Mouse (Mus musculus) heart, postnatal 0 days (tissue): ENCODE data around the gene Cbx3. TPM values are rescaled to one million over a fixed set of nuclear protein-coding genes. Genes with fewer than 3 reads are reported as not detected.
A peak's percentile ranks its signal among the peaks of the same experiment; 100 is the strongest.

ENCODE experiments used
- ATAC-seq: fragments of 200-750 bp; cut with Nextera tagmentation; 2 replicates; pipeline ENCODE4 v1.8.0; 2017; ENCODE audit warnings: low read depth, moderate number of reproducible peaks, moderate library complexity; ENCODE audit not compliant: insufficient read depth
- DNase-seq: peaks from one replicate; pipeline ENCODE4 v3.0.0-alpha.2; 2016; ENCODE audit warnings: low spot score
- H3K27ac ChIP-seq: fragments of 300-500 bp; sonication (generic); 2 replicates; pipeline ENCODE4 v1.5.1; 2014; ENCODE audit warnings: low read depth, mild to moderate bottlenecking
- H3K27me3 ChIP-seq: fragments of 300-500 bp; sonication (generic); 2 replicates; pipeline ENCODE4 v1.6.1; 2014; ENCODE audit warnings: low read length, mixed read lengths; ENCODE audit not compliant: control insufficient read depth, insufficient read depth
- H3K36me3 ChIP-seq: fragments of 300-500 bp; sonication (generic); replicated peaks from 2 replicates; pipeline ENCODE4 v1.6.1; 2014; ENCODE audit warnings: low read length, mixed read lengths; ENCODE audit not compliant: control insufficient read depth, insufficient read depth
- H3K4me1 ChIP-seq: fragments of 300-500 bp; sonication (generic); 2 replicates; pipeline ENCODE4 v1.6.1; 2014; ENCODE audit warnings: antibody characterized with exemption; ENCODE audit not compliant: control insufficient read depth, insufficient read depth
- H3K4me2 ChIP-seq: fragments of 300-500 bp; sonication (generic); 2 replicates; pipeline ENCODE4 v1.6.1; 2014; ENCODE audit warnings: low read depth, mild to moderate bottlenecking, low read length, moderate library complexity
- H3K4me3 ChIP-seq: fragments of 300-500 bp; sonication (generic); 2 replicates; pipeline ENCODE4 v1.5.1; 2014; ENCODE audit warnings: low read depth, low read length
- H3K9ac ChIP-seq: fragments of 300-500 bp; sonication (generic); replicated peaks from 2 replicates; pipeline ENCODE4 v1.6.1; 2014; ENCODE audit warnings: low read depth, low read length, mixed read lengths
- H3K9me3 ChIP-seq: fragments of 300-500 bp; sonication (generic); replicated peaks from 2 replicates; pipeline ENCODE4 v1.6.1; 2016; ENCODE audit warnings: low read length; ENCODE audit not compliant: control insufficient read depth
- CTCF ChIP-seq: IDR thresholded peaks from 2 replicates; pipeline ENCODE4 v1.5.1; 2016; ENCODE audit warnings: antibody characterized with exemption, control low read depth, low read depth
- EP300 ChIP-seq: IDR thresholded peaks from 2 replicates; pipeline ENCODE4 v1.6.1; 2016; ENCODE audit warnings: antibody characterized with exemption, low read depth
- WGBS: fragments of 180-500 bp; shearing (Covaris S2); extraction: QIAGEN DNeasy Blood & Tissue Kit; methylation state at CpG from one replicate; pipeline ENCODE4 v1.1.7; 2014; 5-methylcytosine and 5-hydroxymethylcytosine counted together
- polyA plus RNA-seq: library from polyadenylated mRNA; unstranded; fragments of >200 nt; fragmentation: Nextera tagmentation; extraction: Ambion mirVana; gene quantifications from 2 replicates; pipeline ENCODE4 v1.2.1, GENCODE M21; 2015
- total RNA-seq: library from RNA; depleted of rRNA; stranded (reverse); fragments of >200 nt; gene quantifications from 2 replicates; pipeline ENCODE4 v1.2.3, GENCODE M21; 2014; ENCODE audit warnings: low replicate concordance

Cbx3 gene
- total and polyA plus RNA-seq, 2 experiments from 2014 or later: 66.0 to 270 TPM

DNA sequence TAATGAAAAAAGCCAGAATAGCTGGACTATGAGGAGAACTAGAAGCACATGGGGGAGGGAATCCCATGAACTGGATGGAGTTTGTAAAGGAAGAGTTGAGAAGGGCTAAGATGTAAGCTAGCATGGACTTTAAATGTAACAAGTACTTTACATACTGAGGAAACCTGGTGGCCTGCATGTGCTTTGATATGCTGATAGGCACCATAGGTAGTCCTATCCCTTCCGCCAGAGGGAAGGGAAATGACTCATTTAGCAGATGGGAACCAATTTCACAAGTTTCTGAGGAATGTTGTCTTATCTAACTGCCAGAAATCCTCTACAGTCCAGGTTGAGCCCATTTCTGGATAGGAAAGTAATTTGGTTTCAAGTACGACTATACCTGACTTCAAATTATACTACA lies 15.5 kb downstream of the Cbx3 start:
- Histone ChIP-seq H3K4me1 (peaks cover 10% of the 10 kb centered on the region; the same call in 1 of the 2 replicates), H3K36me3 (peaks cover 24% of the 10 kb centered on the region), H3K27ac (no peak overlapping the region), H3K27me3 (no peaks in the 10 kb centered on the region), H3K4me2 (no peak overlapping the region), H3K4me3 (no peak overlapping the region), H3K9me3 (0 out of 2 replicates have a peak, but pooled peaks cover 10% of the 10 kb centered on the region), H3K9ac (no peak overlapping the region)
- DNase-seq (no peak), ATAC-seq (no peak)
- 60% methylated on average over 2 of the region's 2 CpGs for WGBS
- no peak for TF ChIP-seq CTCF
- no peak for TF ChIP-seq EP300

DNA sequence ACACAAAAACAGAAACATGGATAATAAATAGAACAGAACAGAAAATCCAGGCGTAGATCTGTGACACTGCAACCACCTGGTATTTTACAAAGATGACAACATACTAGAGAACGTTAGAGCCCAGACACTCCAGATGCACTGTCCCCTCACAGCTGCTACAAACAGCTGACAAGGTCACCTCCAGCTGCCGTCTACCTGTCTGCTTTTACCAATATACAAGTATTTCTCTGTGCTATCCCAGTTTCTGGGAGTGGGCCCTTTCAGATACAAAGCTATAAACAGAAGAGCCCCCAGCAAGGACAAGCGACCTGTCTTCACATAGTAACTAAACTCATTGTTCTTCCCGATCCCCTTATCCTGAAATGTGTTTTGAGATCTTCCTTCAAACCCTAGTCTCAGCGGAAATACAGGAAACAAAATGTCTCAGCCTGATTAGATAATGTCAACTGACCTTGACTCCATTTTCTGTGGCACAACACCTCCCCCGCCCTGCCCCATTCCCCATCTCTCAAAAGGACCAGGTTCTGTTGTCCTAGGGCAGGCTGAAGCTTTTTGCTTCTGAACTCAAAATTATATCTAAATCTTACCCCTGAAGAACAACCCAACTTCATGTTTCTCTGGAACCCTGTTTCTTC lies 16.0 kb downstream of the Cbx3 start:
- H3K36me3 ChIP-seq: peaks cover 20% of the 10 kb centered on the region
- ATAC-seq (no peak), DNase-seq (no peak)
- 24% methylated on average over 7 of the region's 7 CpGs for WGBS
- no peak for TF ChIP-seq CTCF
- no peak for TF ChIP-seq EP300
- H3K4me2 ChIP-seq: no peak overlapping the region
- H3K4me3 ChIP-seq: no peak overlapping the region
- H3K9ac ChIP-seq: no peak overlapping the region
- no peaks in the 10 kb centered on the region for H3K27me3 ChIP-seq
- H3K27ac ChIP-seq: no peak overlapping the region
- 0 out of 2 replicates have a peak, but pooled peaks cover 10% of the 10 kb centered on the region for H3K9me3 ChIP-seq
- peaks cover 10% of the 10 kb centered on the region; the same call in 1 of the 2 replicates for H3K4me1 ChIP-seq

DNA sequence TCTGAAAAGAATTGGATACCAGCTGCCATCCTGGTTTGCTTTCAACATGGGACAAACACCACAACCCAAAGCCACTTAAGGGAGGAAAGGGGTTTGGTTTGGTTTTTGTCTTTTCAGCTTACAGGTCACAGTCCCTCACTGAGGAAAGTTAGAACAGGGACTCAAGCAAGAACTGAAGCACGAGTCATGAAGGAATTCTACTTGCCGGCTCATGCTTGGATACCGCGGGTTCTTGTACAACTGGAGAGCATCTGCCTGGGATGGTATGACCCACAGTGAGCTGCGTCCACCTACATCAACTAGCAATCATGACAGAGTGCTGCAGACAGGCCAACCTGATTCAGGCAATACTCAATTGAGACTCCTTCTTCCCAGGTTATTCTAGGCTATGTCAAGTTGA lies 16.6 kb downstream of the Cbx3 start:
- Histone ChIP-seq H3K9me3 (0 out of 2 replicates have a peak, but pooled peaks cover 10% of the 10 kb centered on the region), H3K27ac (no peak overlapping the region), H3K36me3 (peaks cover 15% of the 10 kb centered on the region), H3K4me2 (no peak overlapping the region), H3K9ac (no peak overlapping the region), H3K27me3 (no peaks in the 10 kb centered on the region), H3K4me1 (peaks cover 10% of the 10 kb centered on the region; the same call in 1 of the 2 replicates), H3K4me3 (no peak overlapping the region)
- ATAC-seq (no peak), DNase-seq (no peak)
- WGBS: 79% methylated on average over 5 of the region's 5 CpGs
- TF ChIP-seq CTCF (no peak), EP300 (no peak)

DNA sequence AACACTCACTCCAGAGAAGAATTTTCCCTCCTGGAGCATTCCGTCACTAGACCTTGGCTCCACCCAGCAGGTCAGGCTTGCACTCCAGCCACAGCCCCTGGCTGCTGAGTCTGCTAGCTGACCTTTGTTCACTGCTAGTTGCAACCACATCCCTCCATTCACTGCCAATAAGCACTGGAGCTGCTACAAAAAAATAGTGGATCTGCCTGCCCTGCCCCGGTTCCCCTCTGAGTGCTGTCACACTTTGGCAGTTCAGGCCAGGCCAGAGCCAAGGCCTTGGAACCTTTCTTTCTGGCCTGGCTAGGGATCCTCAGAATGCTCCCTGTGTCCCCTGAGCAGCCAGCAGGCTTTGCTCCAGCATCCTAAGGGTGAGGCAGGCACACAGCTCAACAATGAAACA lies 19.6 kb downstream of the Cbx3 start:
- peak overlapping the region; percentile 57 for H3K27ac ChIP-seq

DNA sequence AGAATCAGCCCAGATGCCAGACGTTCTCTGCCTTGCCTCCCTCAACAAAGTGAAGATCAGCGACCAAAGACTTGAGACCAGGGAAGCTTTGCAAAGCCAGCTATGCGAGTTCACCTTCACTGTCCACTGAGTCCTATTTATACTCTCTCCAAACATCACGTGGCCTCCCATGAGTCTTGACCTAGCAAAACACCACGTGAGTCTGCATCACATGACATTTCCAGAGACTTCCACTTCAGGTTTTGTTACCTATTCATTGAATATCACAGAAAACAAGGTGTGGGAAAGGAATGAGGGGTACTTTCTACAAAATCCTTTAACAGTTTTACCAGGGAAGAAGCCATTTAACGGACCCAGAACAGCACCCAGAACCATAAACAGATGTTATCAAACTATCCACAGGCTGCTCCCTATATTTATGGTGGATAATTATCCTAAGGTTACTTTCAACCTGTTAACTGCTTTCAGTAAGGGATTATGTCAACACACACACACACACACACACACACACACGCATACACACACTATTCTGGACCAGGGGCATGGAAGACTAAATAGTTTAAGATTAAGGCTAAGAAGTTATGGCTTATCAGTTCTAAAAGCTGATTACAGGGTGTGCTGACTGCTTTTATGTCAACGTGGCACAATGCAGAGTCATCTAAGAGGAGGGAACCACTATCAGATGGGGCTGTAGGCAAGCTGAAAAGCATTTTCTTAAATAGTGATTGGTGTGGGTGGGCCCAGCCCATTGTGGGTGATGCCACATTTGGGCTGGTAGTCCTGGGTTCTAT lies 27.4 kb downstream of the Cbx3 start:
- no peak for ATAC-seq
- 50% methylated on average over 8 of the region's 8 CpGs for WGBS
- H3K27ac ChIP-seq: no peak overlapping the region

More for the DNA sequence above, 19.6 kb downstream of the Cbx3 start:
- 25% methylated on average over 2 of the region's 2 CpGs for WGBS
- ATAC-seq: peak; percentile 64
- H3K4me3 ChIP-seq: no peak overlapping the region
- no peaks in the 10 kb centered on the region for H3K27me3 ChIP-seq
- no peaks in the 10 kb centered on the region for H3K36me3 ChIP-seq
- H3K4me1 ChIP-seq: peaks cover 10% of the 10 kb centered on the region; the same call in 1 of the 2 replicates
- TF ChIP-seq CTCF (no peak), EP300 (no peak)
- H3K4me2 ChIP-seq: no peak overlapping the region
- 0 out of 2 replicates have a peak, but pooled peaks cover 10% of the 10 kb centered on the region for H3K9me3 ChIP-seq
- no peak overlapping the region for H3K9ac ChIP-seq
- DNase-seq: no peak

More for the DNA sequence above, 27.4 kb downstream of the Cbx3 start:
- no peak for DNase-seq
- Histone ChIP-seq H3K36me3 (no peaks in the 10 kb centered on the region), H3K4me2 (no peak overlapping the region), H3K4me1 (no peaks in the 10 kb centered on the region), H3K9ac (no peak overlapping the region), H3K27me3 (no peaks in the 10 kb centered on the region), H3K4me3 (no peak overlapping the region), H3K9me3 (no peaks in the 10 kb centered on the region)
- TF ChIP-seq EP300 (no peak), CTCF (no peak)
